Mouse (Mus musculus): Measurements from ENCODE around the gene Gm765.

GRCm38 (mm10) chr6:98198706-98199105, 143.8 kb downstream of the Gm765 start:
- TF ChIP-seq CTCF (IDR thresholded peaks at IDR 0.05; ENCODE audit: insufficient read depth, low read depth, low read length) (no peak), POLR2A (IDR thresholded peaks at IDR 0.05; ENCODE audit: insufficient read depth, low read depth, low read length) (no peak)
